Mouse (Mus musculus): ENCODE data around the gene Gm49711. TPM values are rescaled to one million over a fixed set of nuclear protein-coding genes. Genes with fewer than 3 reads are reported as not detected.

The Gm49711 gene
- polyA plus RNA-seq, 1 experiment from 2014 or later, result 0.56 TPM

GRCm38 (mm10) chr16:92036701-92037100 lies 21.4 kb upstream of the Gm49711 start:
- Histone ChIP-seq H3K4me2 (ENCODE audit: low read depth, low read length) (no peak overlapping the region), H3K9me3 (ENCODE audit: control insufficient read depth, low read length) (no peaks in the 10 kb centered on the region), H3K4me3 (ENCODE audit: low read depth, low read length) (no peak overlapping the region), H3K27ac (ENCODE audit: low read depth, low read length) (no peak overlapping the region), H3K4me1 (ENCODE audit: control insufficient read depth, insufficient read depth, low read length) (no peaks in the 10 kb centered on the region), H3K9ac (replicated peaks; ENCODE audit: low read depth, low read length) (no peak overlapping the region), H3K36me3 (ENCODE audit: control insufficient read depth, insufficient read depth, low read length) (no peaks in the 10 kb centered on the region), H3K27me3 (ENCODE audit: control insufficient read depth, insufficient read depth, low read length) (no peaks in the 10 kb centered on the region)
- WGBS, result 37% methylated on average over 8 of the region's 8 CpGs
- no peak for ATAC-seq (ENCODE audit: low read depth)

GRCm38 (mm10) chr16:92037891-92038607 lies 20.1 kb upstream of the Gm49711 start:
- no peaks in the 10 kb centered on the region for H3K9me3 ChIP-seq (ENCODE audit: control insufficient read depth, low read length)

GRCm38 (mm10) chr16:92039421-92039820 lies 18.7 kb upstream of the Gm49711 start:
- ATAC-seq (ENCODE audit: low read depth), result no peak
- Histone ChIP-seq H3K9me3 (ENCODE audit: control insufficient read depth, low read length) (no peaks in the 10 kb centered on the region), H3K27ac (ENCODE audit: low read depth, low read length) (no peak overlapping the region), H3K9ac (replicated peaks; ENCODE audit: low read depth, low read length) (no peak overlapping the region), H3K4me3 (ENCODE audit: low read depth, low read length) (no peak overlapping the region), H3K36me3 (ENCODE audit: control insufficient read depth, insufficient read depth, low read length) (no peaks in the 10 kb centered on the region), H3K4me1 (ENCODE audit: control insufficient read depth, insufficient read depth, low read length) (no peaks in the 10 kb centered on the region), H3K27me3 (ENCODE audit: control insufficient read depth, insufficient read depth, low read length) (no peaks in the 10 kb centered on the region), H3K4me2 (ENCODE audit: low read depth, low read length) (no peak overlapping the region)
- 84% methylated on average over 7 of the region's 7 CpGs for WGBS

More at GRCm38 (mm10) chr16:92037891-92038607, 20.1 kb upstream of the Gm49711 start:
- no peak for ATAC-seq (ENCODE audit: low read depth)
- Histone ChIP-seq H3K9ac (replicated peaks; ENCODE audit: low read depth, low read length) (no peak overlapping the region), H3K27ac (ENCODE audit: low read depth, low read length) (no peak overlapping the region), H3K4me2 (ENCODE audit: low read depth, low read length) (no peak overlapping the region), H3K36me3 (ENCODE audit: control insufficient read depth, insufficient read depth, low read length) (no peaks in the 10 kb centered on the region), H3K4me1 (ENCODE audit: control insufficient read depth, insufficient read depth, low read length) (no peaks in the 10 kb centered on the region), H3K27me3 (ENCODE audit: control insufficient read depth, insufficient read depth, low read length) (no peaks in the 10 kb centered on the region), H3K4me3 (ENCODE audit: low read depth, low read length) (no peak overlapping the region)
- WGBS, result 85% methylated on average over 21 of the region's 21 CpGs

GRCm38 (mm10) chr16:92039966-92040365 lies 18.1 kb upstream of the Gm49711 start:
- Histone ChIP-seq H3K36me3 (ENCODE audit: control insufficient read depth, insufficient read depth, low read length) (no peaks in the 10 kb centered on the region), H3K27me3 (ENCODE audit: control insufficient read depth, insufficient read depth, low read length) (no peaks in the 10 kb centered on the region), H3K4me3 (ENCODE audit: low read depth, low read length) (no peak overlapping the region), H3K27ac (ENCODE audit: low read depth, low read length) (no peak overlapping the region), H3K9ac (replicated peaks; ENCODE audit: low read depth, low read length) (no peak overlapping the region), H3K4me2 (ENCODE audit: low read depth, low read length) (no peak overlapping the region), H3K4me1 (ENCODE audit: control insufficient read depth, insufficient read depth, low read length) (no peaks in the 10 kb centered on the region), H3K9me3 (ENCODE audit: control insufficient read depth, low read length) (no peaks in the 10 kb centered on the region)
- no peak for ATAC-seq (ENCODE audit: low read depth)
- 97% methylated on average over 11 of the region's 11 CpGs for WGBS

- 86% methylated on average over 7 of the region's 7 CpGs for WGBS
- ATAC-seq (ENCODE audit: low read depth), result no peak
- Histone ChIP-seq H3K4me1 (ENCODE audit: control insufficient read depth, insufficient read depth, low read length) (no peaks in the 10 kb centered on the region), H3K9ac (replicated peaks; ENCODE audit: low read depth, low read length) (no peak overlapping the region), H3K4me3 (ENCODE audit: low read depth, low read length) (no peak overlapping the region), H3K36me3 (ENCODE audit: control insufficient read depth, insufficient read depth, low read length) (no peaks in the 10 kb centered on the region), H3K27me3 (ENCODE audit: control insufficient read depth, insufficient read depth, low read length) (no peaks in the 10 kb centered on the region), H3K9me3 (ENCODE audit: control insufficient read depth, low read length) (no peaks in the 10 kb centered on the region), H3K27ac (ENCODE audit: low read depth, low read length) (no peak overlapping the region), H3K4me2 (ENCODE audit: low read depth, low read length) (no peak overlapping the region)
These were observed 6.3 kb upstream of the Gm49711 start for GRCm38 (mm10) chr16:92051777-92052310.

- H3K4me3 ChIP-seq (ENCODE audit: low read depth, low read length), result no peak overlapping the region
- no peak overlapping the region for H3K9ac ChIP-seq (replicated peaks; ENCODE audit: low read depth, low read length)
- no peak overlapping the region for H3K27ac ChIP-seq (ENCODE audit: low read depth, low read length)
- H3K9me3 ChIP-seq (ENCODE audit: control insufficient read depth, low read length), result no peaks in the 10 kb centered on the region
- no peak overlapping the region for H3K4me2 ChIP-seq (ENCODE audit: low read depth, low read length)
- no peak for ATAC-seq (ENCODE audit: low read depth)
- H3K4me1 ChIP-seq (ENCODE audit: control insufficient read depth, insufficient read depth, low read length), result no peaks in the 10 kb centered on the region
- H3K36me3 ChIP-seq (ENCODE audit: control insufficient read depth, insufficient read depth, low read length), result no peaks in the 10 kb centered on the region
- 80% methylated on average over 10 of the region's 10 CpGs for WGBS
- H3K27me3 ChIP-seq (ENCODE audit: control insufficient read depth, insufficient read depth, low read length), result no peaks in the 10 kb centered on the region
These were observed 5.5 kb upstream of the Gm49711 start for GRCm38 (mm10) chr16:92052569-92052968.

GRCm38 (mm10) chr16:92056711-92057110 lies 1.4 kb upstream of the Gm49711 start:
- Histone ChIP-seq H3K9ac (replicated peaks; ENCODE audit: low read depth, low read length) (no peak overlapping the region), H3K4me1 (ENCODE audit: control insufficient read depth, insufficient read depth, low read length) (peaks cover 20% of the 10 kb centered on the region), H3K27ac (ENCODE audit: low read depth, low read length) (no peak overlapping the region), H3K4me2 (ENCODE audit: low read depth, low read length) (no peak overlapping the region), H3K36me3 (ENCODE audit: control insufficient read depth, insufficient read depth, low read length) (no peaks in the 10 kb centered on the region), H3K9me3 (ENCODE audit: control insufficient read depth, low read length) (no peaks in the 10 kb centered on the region), H3K27me3 (ENCODE audit: control insufficient read depth, insufficient read depth, low read length) (no peaks in the 10 kb centered on the region), H3K4me3 (ENCODE audit: low read depth, low read length) (no peak overlapping the region)
- 60% methylated on average over 2 of the region's 2 CpGs for WGBS
- ATAC-seq (ENCODE audit: low read depth), result no peak

- ATAC-seq (ENCODE audit: low read depth), result peak; percentile 72
- peak overlapping the region; percentile 70 for H3K9ac ChIP-seq (replicated peaks; ENCODE audit: low read depth, low read length)
- H3K4me1 ChIP-seq (ENCODE audit: control insufficient read depth, insufficient read depth, low read length), result peaks cover 20% of the 10 kb centered on the region
- no peaks in the 10 kb centered on the region for H3K36me3 ChIP-seq (ENCODE audit: control insufficient read depth, insufficient read depth, low read length)
- H3K9me3 ChIP-seq (ENCODE audit: control insufficient read depth, low read length), result no peaks in the 10 kb centered on the region
- H3K4me3 ChIP-seq (ENCODE audit: low read depth, low read length), result peak overlapping the region; percentile 68
- 3% methylated on average over 11 of the region's 11 CpGs for WGBS
- H3K4me2 ChIP-seq (ENCODE audit: low read depth, low read length), result peak overlapping the region; percentile 90
- H3K27me3 ChIP-seq (ENCODE audit: control insufficient read depth, insufficient read depth, low read length), result no peaks in the 10 kb centered on the region
- H3K27ac ChIP-seq (ENCODE audit: low read depth, low read length), result peak overlapping the region; percentile 58
These were observed 662 bp upstream of the Gm49711 start for GRCm38 (mm10) chr16:92057456-92057851.

All from neural tube, embryonic 14.5 days (tissue).